8 mouse cellular contexts compared by ENCODE assay signal in the genomic region with DNA sequence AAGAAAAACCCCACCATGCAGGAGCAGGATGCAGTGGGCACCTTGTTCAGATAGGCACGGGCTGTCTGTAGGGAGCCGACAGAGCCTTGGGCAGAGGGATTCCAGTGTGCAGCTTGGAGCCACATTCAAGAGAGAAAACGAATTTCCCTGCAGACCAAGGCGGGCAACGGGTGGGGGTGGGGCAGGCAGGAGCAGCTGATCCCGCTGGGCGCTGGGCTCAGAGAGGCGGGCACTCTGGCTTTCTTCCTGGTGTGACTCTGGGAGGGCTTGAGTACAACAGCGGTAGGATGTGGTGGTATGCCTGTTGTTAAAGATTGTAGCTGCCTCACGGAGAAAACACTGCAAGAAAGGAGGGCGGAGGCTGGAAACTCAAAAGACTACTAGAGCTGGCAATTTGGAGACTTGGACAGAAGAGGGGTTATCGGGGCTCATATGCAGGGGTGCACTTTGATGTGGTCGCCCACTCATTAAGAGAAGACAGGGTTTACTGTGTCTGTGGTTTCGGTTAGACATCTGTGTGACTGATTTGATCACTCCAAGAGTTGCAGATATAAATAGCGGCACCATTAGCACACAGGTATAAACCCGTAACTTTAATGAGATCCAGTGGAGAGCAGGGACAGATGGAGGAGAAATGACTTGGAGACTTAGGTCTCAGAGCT.
DNase-seq lines count a peak whose midpoint lies in the region; ATAC-seq lines count a peak whose summit lies in the region.

No protein-coding gene starts in this region.

- H3K4me3 ChIP-seq in kidney, embryonic 15.5 days (replicated peaks): peak overlapping the region; percentile 23
- peak overlapping the region; percentile 17 for H3K4me3 ChIP-seq in embryonic facial prominence, embryonic 15.5 days (replicated peaks)
- H3K4me3 ChIP-seq in limb, embryonic 12.5 days (replicated peaks): peak overlapping the region; percentile 27
- no peak overlapping the region for H3K4me3 ChIP-seq in stomach, embryonic 14.5 days (ENCODE audit: low read depth, low read length)

- no peak for DNase-seq in kidney, postnatal 25 days
- peak; percentile 19 for DNase-seq in cerebellum, adult 11-12 months
- DNase-seq in layer of hippocampus, postnatal 36 days: no peak

- no peak overlapping the region for H3K27ac ChIP-seq in kidney, embryonic 15.5 days
- no peak overlapping the region for H3K27ac ChIP-seq in embryonic facial prominence, embryonic 15.5 days (replicated peaks)
- no peak overlapping the region for H3K27ac ChIP-seq in limb, embryonic 12.5 days
- H3K27ac ChIP-seq in stomach, embryonic 14.5 days (ENCODE audit: low read length): no peak overlapping the region

- WGBS in kidney, embryonic 15.5 days: 10% methylated on average over 16 of the region's 16 CpGs
- 7% methylated on average over 16 of the region's 16 CpGs for WGBS in embryonic facial prominence, embryonic 15.5 days
- 6% methylated on average over 16 of the region's 16 CpGs for WGBS in limb, embryonic 12.5 days
- WGBS in stomach, embryonic 14.5 days: 11% methylated on average over 16 of the region's 16 CpGs

- no peak overlapping the region for H3K9ac ChIP-seq in kidney, embryonic 15.5 days
- H3K9ac ChIP-seq in embryonic facial prominence, embryonic 15.5 days: no peak overlapping the region
- H3K9ac ChIP-seq in limb, embryonic 12.5 days (replicated peaks): no peak overlapping the region
- H3K9ac ChIP-seq in stomach, embryonic 14.5 days (replicated peaks; ENCODE audit: low read depth, low read length): no peak overlapping the region

- H3K36me3 ChIP-seq in kidney, embryonic 15.5 days: no peaks in the 10 kb centered on the region
- no peaks in the 10 kb centered on the region for H3K36me3 ChIP-seq in embryonic facial prominence, embryonic 15.5 days
- no peaks in the 10 kb centered on the region for H3K36me3 ChIP-seq in limb, embryonic 12.5 days
- no peaks in the 10 kb centered on the region for H3K36me3 ChIP-seq in stomach, embryonic 14.5 days (ENCODE audit: control insufficient read depth, insufficient read depth, low read length)

- ATAC-seq in kidney, embryonic 15.5 days (replicated peaks; ENCODE audit: low FRiP score): no peak
- no peak for ATAC-seq in embryonic facial prominence, embryonic 15.5 days (ENCODE audit: insufficient number of reproducible peaks, low FRiP score, low TSS enrichment, low read depth)
- ATAC-seq in limb, embryonic 12.5 days (ENCODE audit: insufficient number of reproducible peaks, insufficient read depth, low FRiP score, low TSS enrichment, low read depth): no peak
- ATAC-seq in stomach, embryonic 14.5 days (ENCODE audit: insufficient number of reproducible peaks, insufficient read depth, low FRiP score, low read depth): no peak
- no peak for ATAC-seq in erythroblast, adult 5-6 weeks (replicated peaks; ENCODE audit: low FRiP score, poor library complexity, severe bottlenecking)

- peaks cover 6% of the 10 kb centered on the region; the same call in 1 of the 2 replicates for H3K4me1 ChIP-seq in kidney, embryonic 15.5 days
- H3K4me1 ChIP-seq in embryonic facial prominence, embryonic 15.5 days: 0 out of 2 replicates have a peak, but pooled peaks cover 7% of the 10 kb centered on the region
- peaks cover 15% of the 10 kb centered on the region for H3K4me1 ChIP-seq in limb, embryonic 12.5 days (replicated peaks)
- H3K4me1 ChIP-seq in stomach, embryonic 14.5 days (ENCODE audit: control insufficient read depth, insufficient read depth, low read length): no peaks in the 10 kb centered on the region

- H3K4me2 ChIP-seq in kidney, embryonic 15.5 days: peak overlapping the region; percentile 53
- peak overlapping the region; percentile 40 for H3K4me2 ChIP-seq in embryonic facial prominence, embryonic 15.5 days (replicated peaks)
- peak overlapping the region; percentile 59 for H3K4me2 ChIP-seq in limb, embryonic 12.5 days
- H3K4me2 ChIP-seq in stomach, embryonic 14.5 days (replicated peaks; ENCODE audit: low read depth, low read length): peak overlapping the region; percentile 24; the same call in 1 of the 2 replicates

- H3K9me3 ChIP-seq in kidney, embryonic 15.5 days (replicated peaks): no peaks in the 10 kb centered on the region
- H3K9me3 ChIP-seq in embryonic facial prominence, embryonic 15.5 days (replicated peaks): no peaks in the 10 kb centered on the region
- no peaks in the 10 kb centered on the region for H3K9me3 ChIP-seq in limb, embryonic 12.5 days
- no peaks in the 10 kb centered on the region for H3K9me3 ChIP-seq in stomach, embryonic 14.5 days (ENCODE audit: control insufficient read depth, low read depth, low read length)

- H3K27me3 ChIP-seq in kidney, embryonic 15.5 days: peaks cover 8% of the 10 kb centered on the region
- H3K27me3 ChIP-seq in embryonic facial prominence, embryonic 15.5 days: no peaks in the 10 kb centered on the region
- peaks cover 5% of the 10 kb centered on the region; the same call in 1 of the 2 replicates for H3K27me3 ChIP-seq in limb, embryonic 12.5 days
- H3K27me3 ChIP-seq in stomach, embryonic 14.5 days (ENCODE audit: control insufficient read depth, insufficient read depth, low read length): no peaks in the 10 kb centered on the region
